Mouse (Mus musculus): Measurements from ENCODE around the gene Gm20696.

DNA sequence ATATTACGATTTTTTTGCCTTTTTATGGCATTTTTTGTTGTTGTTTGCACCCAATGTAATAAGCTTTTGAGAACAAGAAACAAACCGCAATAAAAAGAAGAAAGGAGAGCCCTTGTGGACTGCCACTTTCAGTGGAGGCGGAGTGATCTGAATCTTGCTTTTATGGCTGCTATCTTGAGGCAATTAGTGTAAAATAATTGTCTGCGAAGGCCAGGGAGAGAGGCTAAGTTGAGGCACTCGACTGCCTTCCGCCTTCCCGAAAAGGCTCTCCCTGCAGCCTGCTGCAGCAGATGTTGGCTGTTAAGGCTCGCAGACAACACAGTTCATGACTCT is 181.7 kb downstream of the Gm20696 start:
- no peak for TF ChIP-seq CTCF (IDR thresholded peaks at IDR 0.05; ENCODE audit: low read depth, low read length)
- TF ChIP-seq POLR2A (IDR thresholded peaks at IDR 0.05; ENCODE audit: borderline replicate concordance, low read depth, low read length): no peak

All from bone marrow macrophage, adult 2 months (primary cell).